Mouse (Mus musculus): ENCODE results near the gene Cdh13. TPM values are rescaled to one million over a fixed set of nuclear protein-coding genes. Genes with fewer than 3 reads are reported as not detected.

Gene Cdh13
- polyA plus RNA-seq, 1 experiment from 2014 or later, result 5.6 TPM

DNA sequence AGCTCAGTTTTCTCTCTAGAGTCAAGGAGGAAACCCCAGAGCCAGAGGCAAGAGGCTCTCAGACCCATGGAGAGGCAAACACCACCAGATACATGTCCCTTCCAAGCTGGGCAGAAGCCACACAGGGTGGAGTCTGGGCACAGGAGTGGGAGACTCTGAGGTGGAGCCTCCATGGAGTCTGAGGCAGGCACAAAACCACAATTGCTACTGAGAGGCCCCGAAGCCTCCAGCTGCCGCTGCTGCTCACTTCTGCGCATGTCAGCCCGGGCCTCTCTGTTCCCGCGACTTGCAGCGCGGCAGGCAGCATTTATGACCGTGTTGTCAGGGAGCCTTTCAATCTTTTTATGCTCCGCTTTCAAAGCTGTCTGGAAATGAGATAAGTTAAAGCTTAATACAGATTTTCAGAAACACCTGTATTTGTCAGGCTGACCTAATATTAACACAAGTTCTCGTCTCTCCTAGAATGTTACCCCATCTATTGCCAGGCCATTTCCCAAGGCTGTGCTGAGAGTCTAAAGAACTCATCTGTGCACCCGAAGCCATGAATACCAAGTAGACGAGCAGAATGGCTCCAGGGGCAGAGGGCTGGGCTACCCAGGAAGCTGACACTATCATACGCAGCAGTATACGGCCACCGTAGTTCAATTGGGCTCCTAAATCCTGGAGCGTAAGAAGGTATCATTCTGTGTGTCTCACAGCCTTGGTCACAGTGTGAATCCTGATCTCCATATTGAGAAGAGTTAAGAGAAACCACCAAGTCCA lies 30.1 kb downstream of the Cdh13 start:
- no peaks in the 10 kb centered on the region for H3K4me1 ChIP-seq (replicated peaks; ENCODE audit: control insufficient read depth, insufficient read depth, low read length)
- no peak overlapping the region for H3K27ac ChIP-seq (ENCODE audit: low read depth, low read length)
- peak overlapping the region; percentile 25; the same call in 1 of the 2 replicates for H3K4me2 ChIP-seq (replicated peaks; ENCODE audit: low read depth)
- no peaks in the 10 kb centered on the region for H3K36me3 ChIP-seq (ENCODE audit: control insufficient read depth, insufficient read depth)
- WGBS, result 44% methylated on average over 17 of the region's 17 CpGs
- no peaks in the 10 kb centered on the region for H3K9me3 ChIP-seq (ENCODE audit: control insufficient read depth)
- H3K9ac ChIP-seq (ENCODE audit: low read depth, low read length), result no peak overlapping the region
- ATAC-seq, result no peak
- H3K4me3 ChIP-seq (ENCODE audit: low read depth, low read length), result no peak overlapping the region
- TF ChIP-seq CTCF (IDR thresholded peaks at IDR 0.05; ENCODE audit: low read depth), result no peak
- H3K27me3 ChIP-seq (replicated peaks; ENCODE audit: control insufficient read depth, insufficient read depth, low read length), result no peaks in the 10 kb centered on the region

DNA sequence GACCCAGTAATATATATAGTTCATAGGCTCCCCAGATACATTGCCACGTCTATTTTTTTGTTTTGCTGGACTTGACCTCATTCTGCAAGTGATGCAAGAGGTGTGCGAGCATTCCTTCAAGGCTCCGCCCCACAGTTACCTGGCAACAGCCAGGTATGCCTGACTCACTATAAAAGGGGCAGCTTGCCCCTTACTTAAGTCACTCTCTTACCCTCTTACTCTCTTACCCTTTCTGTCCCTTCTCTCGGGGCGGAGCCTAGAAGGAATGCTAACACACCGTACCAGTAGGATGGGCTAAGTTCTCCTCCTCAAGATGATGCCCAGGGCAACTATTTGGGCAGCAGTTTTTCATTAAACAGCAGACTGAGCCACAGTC lies 30.6 kb downstream of the Cdh13 start:
- no peak for TF ChIP-seq CTCF (IDR thresholded peaks at IDR 0.05; ENCODE audit: low read depth)
- ATAC-seq, result no peak
- Histone ChIP-seq H3K27me3 (replicated peaks; ENCODE audit: control insufficient read depth, insufficient read depth, low read length) (no peaks in the 10 kb centered on the region), H3K4me2 (replicated peaks; ENCODE audit: low read depth) (no peak overlapping the region), H3K27ac (ENCODE audit: low read depth, low read length) (no peak overlapping the region), H3K4me3 (ENCODE audit: low read depth, low read length) (no peak overlapping the region), H3K9ac (ENCODE audit: low read depth, low read length) (no peak overlapping the region), H3K36me3 (ENCODE audit: control insufficient read depth, insufficient read depth) (no peaks in the 10 kb centered on the region), H3K9me3 (ENCODE audit: control insufficient read depth) (no peaks in the 10 kb centered on the region), H3K4me1 (replicated peaks; ENCODE audit: control insufficient read depth, insufficient read depth, low read length) (no peaks in the 10 kb centered on the region)
- WGBS, result 52% methylated on average over 6 of the region's 6 CpGs

DNA sequence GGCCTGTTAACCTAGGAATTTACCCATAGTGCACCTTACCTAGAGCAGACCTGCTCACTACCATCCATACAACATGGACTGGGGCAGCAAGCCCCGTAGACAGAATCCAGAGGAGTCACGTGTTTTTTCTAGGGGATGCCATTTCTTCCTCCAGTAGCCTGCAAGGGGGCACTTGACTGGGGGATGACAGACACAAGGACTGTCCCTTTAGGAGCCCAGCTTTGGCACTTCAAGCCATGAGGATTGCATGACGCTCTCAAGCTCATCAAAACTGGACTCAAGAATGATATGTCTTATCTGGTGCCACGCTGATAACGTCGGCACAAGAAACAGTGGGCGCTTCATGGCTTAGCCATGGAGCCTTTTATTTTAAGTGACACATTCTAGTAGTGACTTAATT lies 31.4 kb downstream of the Cdh13 start:
- 73% methylated on average over 7 of the region's 7 CpGs for WGBS
- Histone ChIP-seq H3K4me2 (replicated peaks; ENCODE audit: low read depth) (no peak overlapping the region), H3K27me3 (replicated peaks; ENCODE audit: control insufficient read depth, insufficient read depth, low read length) (no peaks in the 10 kb centered on the region), H3K4me1 (replicated peaks; ENCODE audit: control insufficient read depth, insufficient read depth, low read length) (no peaks in the 10 kb centered on the region), H3K27ac (ENCODE audit: low read depth, low read length) (no peak overlapping the region), H3K9me3 (ENCODE audit: control insufficient read depth) (no peaks in the 10 kb centered on the region), H3K4me3 (ENCODE audit: low read depth, low read length) (no peak overlapping the region), H3K9ac (ENCODE audit: low read depth, low read length) (no peak overlapping the region), H3K36me3 (ENCODE audit: control insufficient read depth, insufficient read depth) (no peaks in the 10 kb centered on the region)
- TF ChIP-seq CTCF (IDR thresholded peaks at IDR 0.05; ENCODE audit: low read depth), result no peak
- no peak for ATAC-seq

DNA sequence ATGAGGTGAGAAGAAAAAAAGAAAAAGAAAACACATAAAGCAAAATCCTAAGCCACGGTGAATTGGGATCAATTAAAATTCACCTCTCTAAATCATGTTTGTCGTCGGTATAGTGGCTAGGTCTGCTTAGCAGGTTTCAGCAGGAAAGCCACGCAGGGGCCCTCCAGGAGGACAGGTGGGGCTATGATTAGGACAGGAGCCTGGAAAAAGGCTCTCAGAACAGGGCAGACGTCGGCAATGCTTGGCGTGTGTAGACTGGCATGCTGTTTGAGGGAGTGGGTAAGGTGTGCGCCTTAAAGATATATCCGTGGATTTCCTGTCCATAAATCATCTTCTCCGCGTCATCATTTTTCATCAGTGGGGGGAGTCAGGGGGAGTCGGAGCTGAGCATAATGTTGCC lies 32.9 kb downstream of the Cdh13 start:
- no peak overlapping the region for H3K4me2 ChIP-seq (replicated peaks; ENCODE audit: low read depth)
- H3K36me3 ChIP-seq (ENCODE audit: control insufficient read depth, insufficient read depth), result no peaks in the 10 kb centered on the region
- no peak overlapping the region for H3K27ac ChIP-seq (ENCODE audit: low read depth, low read length)
- H3K4me3 ChIP-seq (ENCODE audit: low read depth, low read length), result no peak overlapping the region
- no peak for TF ChIP-seq CTCF (IDR thresholded peaks at IDR 0.05; ENCODE audit: low read depth)
- H3K9me3 ChIP-seq (ENCODE audit: control insufficient read depth), result no peaks in the 10 kb centered on the region
- no peaks in the 10 kb centered on the region for H3K27me3 ChIP-seq (replicated peaks; ENCODE audit: control insufficient read depth, insufficient read depth, low read length)
- no peak for ATAC-seq
- WGBS, result 60% methylated on average over 12 of the region's 12 CpGs
- H3K9ac ChIP-seq (ENCODE audit: low read depth, low read length), result no peak overlapping the region
- no peaks in the 10 kb centered on the region for H3K4me1 ChIP-seq (replicated peaks; ENCODE audit: control insufficient read depth, insufficient read depth, low read length)

DNA sequence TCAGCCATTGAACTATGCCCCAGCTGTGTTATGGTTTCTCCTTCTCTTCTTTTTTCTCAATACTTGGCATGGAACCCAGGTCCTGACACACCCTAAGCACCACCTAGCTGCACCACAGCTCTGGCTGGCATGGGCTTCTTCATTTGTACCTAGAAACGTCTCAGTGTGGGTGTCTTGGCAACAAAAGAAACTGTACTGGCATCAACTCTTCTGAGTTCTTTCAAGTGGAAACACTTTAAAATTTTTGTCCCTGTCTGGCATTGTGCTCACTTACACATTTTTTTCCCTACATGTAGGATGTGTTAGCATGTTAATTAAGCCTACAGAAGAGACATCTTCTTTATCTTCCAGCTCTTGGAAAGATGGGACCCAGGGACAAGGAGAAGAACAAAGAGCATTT lies 37.0 kb downstream of the Cdh13 start:
- no peaks in the 10 kb centered on the region for H3K9me3 ChIP-seq (ENCODE audit: control insufficient read depth)
- no peak for TF ChIP-seq CTCF (IDR thresholded peaks at IDR 0.05; ENCODE audit: low read depth)
- H3K27me3 ChIP-seq (replicated peaks; ENCODE audit: control insufficient read depth, insufficient read depth, low read length), result no peaks in the 10 kb centered on the region
- 78% methylated on average over 1 of the region's 1 CpGs for WGBS
- H3K9ac ChIP-seq (ENCODE audit: low read depth, low read length), result no peak overlapping the region
- no peak overlapping the region for H3K4me2 ChIP-seq (replicated peaks; ENCODE audit: low read depth)
- H3K4me1 ChIP-seq (replicated peaks; ENCODE audit: control insufficient read depth, insufficient read depth, low read length), result no peaks in the 10 kb centered on the region
- H3K36me3 ChIP-seq (ENCODE audit: control insufficient read depth, insufficient read depth), result no peaks in the 10 kb centered on the region
- no peak overlapping the region for H3K27ac ChIP-seq (ENCODE audit: low read depth, low read length)
- no peak for ATAC-seq
- H3K4me3 ChIP-seq (ENCODE audit: low read depth, low read length), result no peak overlapping the region

DNA sequence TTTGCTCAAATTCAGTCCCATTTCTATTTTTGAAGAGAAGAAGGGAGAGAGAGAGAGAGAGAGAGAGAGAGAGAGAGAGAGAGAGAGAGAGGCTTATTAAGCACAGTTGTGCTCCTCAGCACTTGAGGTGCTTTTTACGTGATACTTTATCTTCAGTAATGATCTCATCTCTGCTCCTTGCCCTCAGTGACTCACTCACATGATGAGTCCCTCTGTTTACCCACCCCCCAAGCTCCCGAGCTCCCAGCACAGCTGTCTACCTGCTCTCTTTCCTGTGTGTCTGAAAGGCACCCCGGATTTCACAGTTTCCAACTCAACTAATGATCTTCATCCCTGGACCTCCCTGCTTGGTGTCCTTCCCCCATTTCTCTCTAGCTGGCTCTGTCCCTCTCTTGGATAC lies 39.9 kb downstream of the Cdh13 start:
- Histone ChIP-seq H3K9me3 (ENCODE audit: control insufficient read depth) (no peaks in the 10 kb centered on the region), H3K4me1 (replicated peaks; ENCODE audit: control insufficient read depth, insufficient read depth, low read length) (no peaks in the 10 kb centered on the region), H3K4me3 (ENCODE audit: low read depth, low read length) (no peak overlapping the region), H3K27me3 (replicated peaks; ENCODE audit: control insufficient read depth, insufficient read depth, low read length) (no peaks in the 10 kb centered on the region), H3K27ac (ENCODE audit: low read depth, low read length) (no peak overlapping the region), H3K36me3 (ENCODE audit: control insufficient read depth, insufficient read depth) (no peaks in the 10 kb centered on the region), H3K4me2 (replicated peaks; ENCODE audit: low read depth) (no peak overlapping the region), H3K9ac (ENCODE audit: low read depth, low read length) (no peak overlapping the region)
- TF ChIP-seq CTCF (IDR thresholded peaks at IDR 0.05; ENCODE audit: low read depth), result no peak
- 23% methylated on average over 3 of the region's 3 CpGs for WGBS
- no peak for ATAC-seq
